Mouse (Mus musculus) heart, adult 2 months (tissue): ENCODE results near the gene Med13l.

ENCODE experiments used
- CTCF ChIP-seq: fragments of 200-600 bp; IDR thresholded peaks from 2 replicates; pipeline ENCODE4 v1.8.1; 2022; ENCODE audit warnings: antibody characterized with exemption, mild to moderate bottlenecking, moderate library complexity
- POLR2A ChIP-seq: fragments of 200-500 bp; IDR thresholded peaks from 2 replicates; pipeline ENCODE4 v1.6.1; 2011; ENCODE audit warnings: mild to moderate bottlenecking, low read depth, low read length, control low read depth; ENCODE audit not compliant: insufficient read depth

DNA sequence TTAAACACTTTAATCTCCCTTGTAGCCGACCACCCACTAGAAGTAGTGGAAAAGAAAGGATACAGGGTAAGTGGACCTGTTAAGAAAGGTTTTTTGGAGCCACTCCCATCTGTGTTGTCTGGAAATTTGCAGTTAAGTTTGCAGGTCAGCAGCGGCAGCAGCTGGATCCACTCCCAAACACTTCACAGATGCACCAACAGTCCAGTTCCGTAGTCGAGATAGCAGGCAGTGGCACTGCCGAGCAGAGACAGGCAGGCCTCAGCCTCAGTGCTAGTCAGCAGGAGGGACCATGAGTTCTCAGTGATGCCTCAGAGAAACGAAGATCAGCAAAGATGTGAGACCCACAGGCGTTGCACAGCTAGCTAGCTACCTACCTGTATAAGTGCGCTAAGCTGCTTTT is 104.5 kb downstream of the Med13l start:
- no peak for TF ChIP-seq POLR2A
- no peak for TF ChIP-seq CTCF
